Mouse (Mus musculus): ENCODE results near the gene Rps11. TPM values are rescaled to one million over a fixed set of nuclear protein-coding genes. Genes with fewer than 3 reads are reported as not detected.

Gene Rps11
- total RNA-seq, 1 experiment: 1,746 TPM

DNA sequence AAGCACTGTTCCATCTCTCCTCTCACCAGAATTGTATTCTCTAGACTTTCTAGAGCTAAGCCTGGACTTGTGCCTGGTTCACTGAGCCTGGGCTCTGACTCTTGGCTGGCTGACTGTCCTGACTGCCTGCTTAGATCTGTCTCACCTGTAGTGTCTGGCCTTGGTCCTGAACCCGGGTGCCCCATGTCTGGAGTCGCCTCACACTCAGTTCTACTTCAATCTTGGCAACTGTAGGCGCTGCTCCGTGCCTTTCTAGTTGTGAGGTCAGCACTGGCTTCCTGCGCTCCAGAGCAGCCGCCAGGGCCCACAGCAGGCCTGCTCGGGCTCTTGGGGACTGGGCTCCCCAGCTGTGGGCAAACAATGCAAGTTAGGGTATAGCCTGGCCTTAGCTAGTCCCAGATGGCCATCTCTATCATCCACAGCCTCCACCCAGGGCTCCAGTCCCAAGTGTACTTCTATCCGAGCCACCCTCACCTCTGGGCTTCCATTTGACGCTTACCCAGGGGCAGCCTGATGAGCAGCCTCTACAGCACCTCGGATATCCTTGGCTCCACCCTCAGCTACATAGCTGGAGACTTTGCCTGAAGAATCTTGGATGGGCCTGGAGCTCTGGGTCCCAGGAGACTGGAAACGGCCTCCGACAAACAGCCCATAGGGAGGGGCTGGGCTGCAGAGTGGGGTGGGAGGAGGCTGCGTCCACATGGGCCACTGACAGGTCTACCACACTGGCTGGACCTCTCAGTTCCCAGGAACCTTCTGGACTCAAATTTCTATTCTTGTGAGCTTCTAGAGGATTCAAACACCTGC is 20.3 kb upstream of the Rps11 start:
- H3K4me1 ChIP-seq (ENCODE audit: control insufficient read depth in 2 of 2, insufficient read depth in 2 of 2, low read length in 2 of 2, poor library complexity in 1 of 2): peaks cover 0 to 3% of the 10 kb centered on the region in 2 experiments; a peak in 1 of 4 replicates
- H3K9ac ChIP-seq (ENCODE audit: insufficient read depth, low read depth, low read length, poor library complexity, severe bottlenecking): no peak overlapping the region
- in situ Hi-C loops (cut with MboI; ENCODE audit: low sequenced_read_pairs in 2 of 2, unreplicated experiment in 2 of 2): no loop called here
- peaks cover 44% of the 10 kb centered on the region for H3K36me3 ChIP-seq (ENCODE audit: control insufficient read depth, insufficient read depth, low read length, poor library complexity, severe bottlenecking)
- no peak for TF ChIP-seq HCFC1 (IDR thresholded peaks at IDR 0.05; ENCODE audit: borderline replicate concordance, insufficient read depth, low read length)
- no peak for TF ChIP-seq ZNF384 (IDR thresholded peaks at IDR 0.05; ENCODE audit: low read depth, low read length)
- no peak for TF ChIP-seq MAFK (IDR thresholded peaks at IDR 0.05; ENCODE audit: insufficient read depth, low read depth, low read length)
- TF ChIP-seq ZC3H11A (IDR thresholded peaks at IDR 0.05; ENCODE audit: borderline replicate concordance, low read depth, low read length): no peak
- no peak for TF ChIP-seq CHD2 (IDR thresholded peaks at IDR 0.05; ENCODE audit: low read depth, low read length)
- no peaks in the 10 kb centered on the region for H3K9me3 ChIP-seq (ENCODE audit: control insufficient read depth, insufficient read depth, low read depth, low read length)
- H3K27ac ChIP-seq (ENCODE audit: insufficient read depth, low read depth, low read length, poor library complexity, severe bottlenecking): no peak overlapping the region
- DNase-seq (ENCODE audit: low read depth, low spot score): no peak
- H3K4me3 ChIP-seq (ENCODE audit: insufficient read depth in 1 of 2, low read depth in 1 of 2, low read length in 2 of 2, poor library complexity in 1 of 2, severe bottlenecking in 1 of 2): no peak overlapping the region

DNA sequence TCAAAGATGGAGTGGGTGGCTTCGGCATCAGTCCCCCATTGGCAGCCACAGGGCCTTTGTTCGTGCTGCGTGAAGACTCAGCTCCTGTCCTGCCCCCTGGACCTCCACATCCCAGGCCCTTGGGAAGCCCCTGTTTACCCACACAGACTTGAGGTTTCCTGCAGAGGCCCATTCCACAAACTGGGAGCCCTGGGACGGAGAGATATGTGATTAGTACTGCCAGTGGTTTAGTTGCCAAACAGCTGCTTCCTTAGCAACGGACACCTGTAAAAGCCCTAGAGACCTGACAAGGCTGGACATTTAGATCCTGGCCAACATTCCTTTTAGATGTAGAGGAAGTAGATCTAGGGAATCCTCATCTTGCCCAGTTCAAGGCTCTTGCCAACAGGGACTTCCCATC is 17.7 kb upstream of the Rps11 start:
- DNase-seq (ENCODE audit: low read depth, low spot score): no peak
- H3K9ac ChIP-seq (ENCODE audit: insufficient read depth, low read depth, low read length, poor library complexity, severe bottlenecking): no peak overlapping the region
- peaks cover 36% of the 10 kb centered on the region for H3K36me3 ChIP-seq (ENCODE audit: control insufficient read depth, insufficient read depth, low read length, poor library complexity, severe bottlenecking)
- no peak for TF ChIP-seq ZNF384 (IDR thresholded peaks at IDR 0.05; ENCODE audit: low read depth, low read length)
- TF ChIP-seq CHD2 (IDR thresholded peaks at IDR 0.05; ENCODE audit: low read depth, low read length): no peak
- no peak for TF ChIP-seq MAFK (IDR thresholded peaks at IDR 0.05; ENCODE audit: insufficient read depth, low read depth, low read length)
- no peak for TF ChIP-seq HCFC1 (IDR thresholded peaks at IDR 0.05; ENCODE audit: borderline replicate concordance, insufficient read depth, low read length)
- TF ChIP-seq ZC3H11A (IDR thresholded peaks at IDR 0.05; ENCODE audit: borderline replicate concordance, low read depth, low read length): no peak
- in situ Hi-C loops (cut with MboI; ENCODE audit: low sequenced_read_pairs in 2 of 2, unreplicated experiment in 2 of 2): no loop called here
- H3K9me3 ChIP-seq (ENCODE audit: control insufficient read depth, insufficient read depth, low read depth, low read length): no peaks in the 10 kb centered on the region
- no peak overlapping the region for H3K4me3 ChIP-seq (ENCODE audit: insufficient read depth in 1 of 2, low read depth in 1 of 2, low read length in 2 of 2, poor library complexity in 1 of 2, severe bottlenecking in 1 of 2)
- H3K27ac ChIP-seq (ENCODE audit: insufficient read depth, low read depth, low read length, poor library complexity, severe bottlenecking): no peak overlapping the region
- H3K4me1 ChIP-seq (ENCODE audit: control insufficient read depth in 2 of 2, insufficient read depth in 2 of 2, low read length in 2 of 2, poor library complexity in 1 of 2): peaks cover 0 to 4% of the 10 kb centered on the region in 2 experiments; a peak in 1 of 4 replicates

DNA sequence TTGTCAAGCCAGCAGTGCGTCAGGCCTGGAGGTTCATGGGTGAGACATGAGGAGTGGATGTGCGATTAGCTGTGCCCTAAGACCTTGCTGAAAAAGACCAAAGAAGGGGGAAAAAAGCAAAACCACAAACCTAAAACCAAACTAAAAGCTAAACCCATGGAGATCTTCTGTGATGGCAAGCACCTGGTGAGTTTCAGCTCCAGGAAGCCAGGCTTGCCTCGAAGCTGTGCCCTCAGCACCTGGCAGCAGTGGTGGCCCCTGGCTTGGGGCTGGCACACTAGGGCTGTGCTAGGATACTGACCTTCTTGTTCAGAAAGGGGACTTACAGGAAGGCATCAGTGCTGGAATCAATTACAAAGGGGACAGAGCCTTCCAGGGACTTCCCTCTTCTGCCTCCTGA is 17.1 kb upstream of the Rps11 start:
- in situ Hi-C loops (cut with MboI; ENCODE audit: low sequenced_read_pairs in 2 of 2, unreplicated experiment in 2 of 2): no loop called here

DNA sequence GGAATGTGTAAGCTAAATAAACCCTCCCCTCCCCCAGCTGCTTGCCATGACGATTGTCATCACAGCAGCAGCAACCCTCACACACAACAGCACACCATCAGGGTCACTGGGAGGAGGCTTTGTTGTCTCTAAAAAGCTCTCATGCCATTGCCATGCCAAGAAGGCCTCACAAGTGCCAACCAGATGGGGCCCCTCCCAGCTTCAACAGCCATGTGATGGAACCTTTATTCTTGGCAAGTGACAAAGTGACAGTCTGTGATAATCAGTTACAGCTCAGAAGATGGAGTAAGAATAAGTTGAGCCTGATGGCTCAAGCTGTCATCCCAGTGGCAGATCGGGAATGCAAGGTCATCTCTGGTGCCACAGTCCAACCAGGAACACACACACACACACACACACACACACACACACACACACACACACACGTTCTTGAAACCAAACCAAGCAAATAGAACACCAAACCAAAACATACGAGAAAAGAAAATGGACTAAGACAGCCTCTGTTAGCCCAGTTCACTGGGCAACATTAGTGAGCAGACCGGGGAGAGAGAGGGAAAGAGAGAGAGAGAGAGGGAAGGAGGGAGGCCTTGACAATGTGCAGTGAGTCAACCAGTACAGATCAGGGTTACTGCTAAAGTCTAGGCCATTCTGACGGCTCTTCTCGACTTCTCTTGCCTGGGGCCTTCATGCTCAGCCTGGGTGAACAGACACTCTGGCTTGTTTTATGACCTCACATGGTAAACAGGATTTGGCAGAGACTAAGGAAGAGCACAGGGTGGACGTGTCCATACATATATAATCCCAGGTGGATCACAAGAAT is 15.9 kb upstream of the Rps11 start:
- no peak for DNase-seq (ENCODE audit: low read depth, low spot score)
- Histone ChIP-seq H3K4me3 (ENCODE audit: insufficient read depth in 1 of 2, low read depth in 1 of 2, low read length in 2 of 2, poor library complexity in 1 of 2, severe bottlenecking in 1 of 2) (no peak overlapping the region), H3K4me1 (ENCODE audit: control insufficient read depth in 2 of 2, insufficient read depth in 2 of 2, low read length in 2 of 2, poor library complexity in 1 of 2) (peaks cover 0 to 9% of the 10 kb centered on the region in 2 experiments; a peak in 1 of 4 replicates), H3K36me3 (ENCODE audit: control insufficient read depth, insufficient read depth, low read length, poor library complexity, severe bottlenecking) (peaks cover 24% of the 10 kb centered on the region), H3K27ac (ENCODE audit: insufficient read depth, low read depth, low read length, poor library complexity, severe bottlenecking) (no peak overlapping the region), H3K9me3 (ENCODE audit: control insufficient read depth, insufficient read depth, low read depth, low read length) (no peaks in the 10 kb centered on the region), H3K9ac (ENCODE audit: insufficient read depth, low read depth, low read length, poor library complexity, severe bottlenecking) (no peak overlapping the region)
- no peak for TF ChIP-seq MAFK (IDR thresholded peaks at IDR 0.05; ENCODE audit: insufficient read depth, low read depth, low read length)
- no peak for TF ChIP-seq ZC3H11A (IDR thresholded peaks at IDR 0.05; ENCODE audit: borderline replicate concordance, low read depth, low read length)
- no peak for TF ChIP-seq CHD2 (IDR thresholded peaks at IDR 0.05; ENCODE audit: low read depth, low read length)
- TF ChIP-seq ZNF384 (IDR thresholded peaks at IDR 0.05; ENCODE audit: low read depth, low read length): no peak
- no peak for TF ChIP-seq HCFC1 (IDR thresholded peaks at IDR 0.05; ENCODE audit: borderline replicate concordance, insufficient read depth, low read length)
- in situ Hi-C loops (cut with MboI; ENCODE audit: low sequenced_read_pairs in 2 of 2, unreplicated experiment in 2 of 2): no loop called here

More for the DNA sequence above, 17.1 kb upstream of the Rps11 start:
- no peak overlapping the region for H3K4me3 ChIP-seq (ENCODE audit: insufficient read depth in 1 of 2, low read depth in 1 of 2, low read length in 2 of 2, poor library complexity in 1 of 2, severe bottlenecking in 1 of 2)
- no peak overlapping the region for H3K27ac ChIP-seq (ENCODE audit: insufficient read depth, low read depth, low read length, poor library complexity, severe bottlenecking)
- H3K36me3 ChIP-seq (ENCODE audit: control insufficient read depth, insufficient read depth, low read length, poor library complexity, severe bottlenecking): peaks cover 34% of the 10 kb centered on the region
- peaks cover 0 to 4% of the 10 kb centered on the region in 2 experiments; a peak in 1 of 4 replicates for H3K4me1 ChIP-seq (ENCODE audit: control insufficient read depth in 2 of 2, insufficient read depth in 2 of 2, low read length in 2 of 2, poor library complexity in 1 of 2)
- no peaks in the 10 kb centered on the region for H3K9me3 ChIP-seq (ENCODE audit: control insufficient read depth, insufficient read depth, low read depth, low read length)
- no peak overlapping the region for H3K9ac ChIP-seq (ENCODE audit: insufficient read depth, low read depth, low read length, poor library complexity, severe bottlenecking)
- DNase-seq (ENCODE audit: low read depth, low spot score): no peak
- TF ChIP-seq ZNF384 (IDR thresholded peaks at IDR 0.05; ENCODE audit: low read depth, low read length) (no peak), CHD2 (IDR thresholded peaks at IDR 0.05; ENCODE audit: low read depth, low read length) (no peak), HCFC1 (IDR thresholded peaks at IDR 0.05; ENCODE audit: borderline replicate concordance, insufficient read depth, low read length) (no peak), ZC3H11A (IDR thresholded peaks at IDR 0.05; ENCODE audit: borderline replicate concordance, low read depth, low read length) (no peak), MAFK (IDR thresholded peaks at IDR 0.05; ENCODE audit: insufficient read depth, low read depth, low read length) (no peak)

All from ES-E14 (cell line).